Mouse (Mus musculus): ENCODE results near the gene Olfr371. TPM values are rescaled to one million over a fixed set of nuclear protein-coding genes. Genes with fewer than 3 reads are reported as not detected.

Olfr371 gene
- not detected for polyA plus RNA-seq (2017; shearing (Covaris generic))

GRCm38 (mm10) chr8:85225688-85226087, at the start of gene Olfr371:
Olfr371 (plus strand) TSS chr8:85225988.

Other genes starting within 250 kb of the Olfr371 start
- 481 TPM for gene Junb, start 247.3 kb upstream of the Olfr371 start, polyA plus RNA-seq (2017; shearing (Covaris generic))
- 7.8 TPM for gene Hook2, start 235.4 kb upstream of the Olfr371 start, polyA plus RNA-seq (2017; shearing (Covaris generic))
- not detected for gene Best2, start 211.5 kb upstream of the Olfr371 start, polyA plus RNA-seq (2017; shearing (Covaris generic))
- 53.5 TPM for gene Asna1, start 200.7 kb upstream of the Olfr371 start, polyA plus RNA-seq (2017; shearing (Covaris generic))
- gene Trir, start 199.2 kb upstream of the Olfr371 start, polyA plus RNA-seq (2017; shearing (Covaris generic)), result 200 TPM
- 45.8 TPM for gene Tnpo2, start 189.1 kb upstream of the Olfr371 start, polyA plus RNA-seq (2017; shearing (Covaris generic))
- 8.0 TPM for gene Fbxw9, start 165.9 kb upstream of the Olfr371 start, polyA plus RNA-seq (2017; shearing (Covaris generic))
- gene Gm5741, start 158.0 kb upstream of the Olfr371 start, polyA plus RNA-seq (2017; shearing (Covaris generic)), result 1.9 TPM
- 78.8 TPM for gene Dhps, start 154.2 kb upstream of the Olfr371 start, polyA plus RNA-seq (2017; shearing (Covaris generic))
- 185 TPM for gene Wdr83os, start 145.2 kb upstream of the Olfr371 start, polyA plus RNA-seq (2017; shearing (Covaris generic))
- gene Wdr83, start 144.7 kb upstream of the Olfr371 start, polyA plus RNA-seq (2017; shearing (Covaris generic)), result 41.4 TPM
- gene Man2b1, start 142.7 kb upstream of the Olfr371 start, polyA plus RNA-seq (2017; shearing (Covaris generic)), result 184 TPM
- gene Zfp791, start 102.9 kb upstream of the Olfr371 start, polyA plus RNA-seq (2017; shearing (Covaris generic)), result not detected
- gene Cks1brt, start 74.1 kb upstream of the Olfr371 start, polyA plus RNA-seq (2017; shearing (Covaris generic)), result not detected
- gene Orc6, start 73.6 kb downstream of the Olfr371 start, polyA plus RNA-seq (2017; shearing (Covaris generic)), result 32.6 TPM
- 112 TPM for gene Vps35, start 73.8 kb downstream of the Olfr371 start, polyA plus RNA-seq (2017; shearing (Covaris generic))
- gene Mylk3, start 160.4 kb downstream of the Olfr371 start, polyA plus RNA-seq (2017; shearing (Covaris generic)), result 0.23 TPM
- gene 4921524J17Rik, start 206.8 kb downstream of the Olfr371 start, polyA plus RNA-seq (2017; shearing (Covaris generic)), result 42.5 TPM

All from activated CD4-positive, CD25-positive, alpha-beta regulatory T cell, adult 9 weeks (primary cell).